Mouse (Mus musculus) spleen, adult 2 months (tissue): ENCODE measurements around the gene Cuedc2.

Experiments used
- CTCF ChIP-seq: fragments of 200-500 bp; IDR thresholded peaks from 2 replicates; pipeline ENCODE4 v1.5.1; 2011; ENCODE audit warnings: mild to moderate bottlenecking, inconsistent platforms; ENCODE audit not compliant: insufficient read depth, insufficient read length, insufficient replicate concordance; ENCODE audit errors: extremely low read depth
- POLR2A ChIP-seq: fragments of 200-500 bp; IDR thresholded peaks from 2 replicates; pipeline ENCODE4 v1.6.1; 2011; ENCODE audit warnings: low read depth, low read length, inconsistent platforms

GRCm38 (mm10) chr19:46306751-46307289 is 31.7 kb downstream of the Cuedc2 start:
- TF ChIP-seq CTCF = no peak
- no peak for TF ChIP-seq POLR2A
